Mouse (Mus musculus) retina, adult 2 months (tissue): Measurements from ENCODE around the gene Gramd1c.

Experiments
- DNase-seq: peaks from one replicate; pipeline ENCODE4 v3.0.0-alpha.2; 2012; ENCODE audit warnings: low read depth, low spot score

Gramd1c gene

GRCm38 (mm10) chr16:43958038-43958437, 105.1 kb downstream of the Gramd1c start:
- no peak for DNase-seq

GRCm38 (mm10) chr16:43954913-43955312, 108.2 kb downstream of the Gramd1c start:
- no peak for DNase-seq

GRCm38 (mm10) chr16:43951591-43951990, 111.6 kb downstream of the Gramd1c start:
- DNase-seq: no peak

GRCm38 (mm10) chr16:43945869-43946268, 117.3 kb downstream of the Gramd1c start:
- DNase-seq: no peak

- DNase-seq: no peak
Measured at GRCm38 (mm10) chr16:43945351-43945750, 117.8 kb downstream of the Gramd1c start.

- no peak for DNase-seq
Measured at GRCm38 (mm10) chr16:43940846-43941245, 122.3 kb downstream of the Gramd1c start.

- DNase-seq: no peak
Measured at GRCm38 (mm10) chr16:43935892-43936291, 127.3 kb downstream of the Gramd1c start.

- no peak for DNase-seq
Measured at GRCm38 (mm10) chr16:43935367-43935766, 127.8 kb downstream of the Gramd1c start.

GRCm38 (mm10) chr16:43934856-43935255, 128.3 kb downstream of the Gramd1c start:
- DNase-seq: no peak

- no peak for DNase-seq
Measured at GRCm38 (mm10) chr16:43933041-43933440, 130.1 kb downstream of the Gramd1c start.

GRCm38 (mm10) chr16:43932319-43932718, 130.8 kb downstream of the Gramd1c start:
- no peak for DNase-seq

- DNase-seq: no peak
Measured at GRCm38 (mm10) chr16:43931502-43931901, 131.6 kb downstream of the Gramd1c start.

- DNase-seq: no peak
Measured at GRCm38 (mm10) chr16:43930577-43930976, 132.6 kb downstream of the Gramd1c start.
